Comparison of ENCODE assay signal across 9 mouse cellular contexts in the genomic region with DNA sequence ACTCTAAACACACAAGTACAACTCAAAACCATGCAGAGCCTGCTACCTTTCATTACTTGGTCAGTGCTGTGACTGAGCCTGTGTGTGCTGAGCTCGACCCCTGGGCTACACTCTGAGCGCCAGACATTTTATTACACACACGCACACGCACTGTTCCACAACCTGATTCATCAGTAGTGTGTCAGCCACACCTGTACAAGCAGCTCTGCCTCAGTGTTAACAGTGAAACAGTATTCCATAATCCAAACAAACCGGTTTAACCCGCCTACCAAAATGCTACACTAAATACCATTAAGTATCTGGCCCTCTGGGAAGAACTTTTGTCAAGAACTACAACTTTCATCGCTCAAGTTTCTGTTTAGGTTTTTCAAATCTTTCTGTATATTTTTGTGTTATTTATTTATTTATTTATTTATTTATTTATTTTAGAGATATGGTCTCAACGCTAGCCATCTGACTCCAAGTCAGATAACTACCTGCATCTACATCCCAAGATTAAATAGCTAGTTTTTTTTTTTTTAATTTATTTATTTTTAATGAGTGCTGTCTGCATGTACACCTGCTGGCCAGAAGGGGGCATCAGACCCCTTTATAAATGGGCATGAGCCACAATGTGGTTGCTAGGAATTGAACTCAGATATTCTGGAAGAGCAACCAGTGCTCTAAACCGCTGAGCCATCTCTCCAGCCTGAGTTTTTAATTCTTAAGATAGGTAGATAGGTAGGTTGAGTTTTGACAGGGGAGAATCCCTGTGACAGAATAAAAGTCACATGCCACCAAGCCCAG. TPM values are rescaled to one million over a fixed set of nuclear protein-coding genes. Genes with fewer than 3 reads are reported as not detected.
A peak's percentile ranks its signal among the peaks of the same experiment; 100 is the strongest.
DNase-seq lines count a peak whose midpoint lies in the region; ATAC-seq and TF ChIP-seq lines count a peak whose summit lies in the region.
"Had no signal": no experiment of that assay in that cellular context is flagged by ENCODE, and none has a peak within 500 bp of the region (broad histone marks: within the 10 kb centered on the region; RNA-seq: fewer than 3 reads in every experiment).

No protein-coding gene starts in this region.

- H3K4me2 ChIP-seq in embryonic facial prominence, embryonic 11.5 days (ENCODE audit: low read depth, low read length), result no peak overlapping the region
- H3K4me2 ChIP-seq: embryonic facial prominence, embryonic 13.5 days had no signal

- H3K27me3 ChIP-seq in C2C12 (ENCODE audit: control insufficient read depth, insufficient read depth, insufficient read length), result no peaks in the 10 kb centered on the region
- no peaks in the 10 kb centered on the region for H3K27me3 ChIP-seq in embryonic facial prominence, embryonic 11.5 days (ENCODE audit: control insufficient read depth, insufficient read depth, low read length)
- H3K27me3 ChIP-seq: embryonic facial prominence, embryonic 13.5 days had no signal

- intact Hi-C loops in heart, postnatal 10 days (cut with DNase I), result loop anchor here (2.0 to 5.0 kb wide), 2 partner anchors 118 to 231 kb away; no protein-coding TSS in a partner anchor
- intact Hi-C loops in heart, postnatal 25 days (cut with DNase I), result loop anchor here (1.0 to 10.0 kb wide), 2 partner anchors 118 to 338 kb away; no protein-coding TSS in a partner anchor

- no peak overlapping the region for H3K27ac ChIP-seq in embryonic facial prominence, embryonic 11.5 days (replicated peaks; ENCODE audit: low read depth, low read length)
- H3K27ac ChIP-seq: embryonic facial prominence, embryonic 13.5 days had no signal

- peak; percentile 15 for TF ChIP-seq CTCF in C2C12 (IDR thresholded peaks at IDR 0.05; ENCODE audit: control insufficient read depth, insufficient read depth, insufficient read length)

- H3K79me3 ChIP-seq in C2C12 (ENCODE audit: low read depth), result no peaks in the 10 kb centered on the region

- ATAC-seq in activated CD4-positive, CD25-positive, alpha-beta regulatory T cell, adult 4 months, result peak; percentile 82
- ATAC-seq in embryonic facial prominence, embryonic 11.5 days (replicated peaks; ENCODE audit: insufficient number of reproducible peaks, low FRiP score, low TSS enrichment, low read depth), result no peak

- no peaks in the 10 kb centered on the region for H3K36me3 ChIP-seq in C2C12 (ENCODE audit: control insufficient read depth, insufficient read depth)
- H3K36me3 ChIP-seq in embryonic facial prominence, embryonic 11.5 days (replicated peaks; ENCODE audit: control insufficient read depth, insufficient read depth, low read depth, low read length), result no peaks in the 10 kb centered on the region
- H3K36me3 ChIP-seq: embryonic facial prominence, embryonic 13.5 days had no signal

- peak; percentile 36 to 38 for DNase-seq in heart, postnatal 10 days
- no peak for DNase-seq in heart, postnatal 25 days (ENCODE audit: low spot score)
- DNase-seq in embryonic facial prominence, embryonic 11.5 days (ENCODE audit: low spot score), result peak; percentile 56
- DNase-seq in lung, postnatal 25 days (ENCODE audit: low spot score), result peak; percentile 24
- DNase-seq in layer of hippocampus, adult 11-12 months (ENCODE audit: low spot score), result no peak
- no peak for DNase-seq in spleen, postnatal 4 days (ENCODE audit: low spot score in 2 of 2)

- 60% methylated on average over 9 of the region's 9 CpGs for WGBS in embryonic facial prominence, embryonic 11.5 days

- no peak overlapping the region for H3K9ac ChIP-seq in embryonic facial prominence, embryonic 11.5 days (replicated peaks; ENCODE audit: low read length)
- H3K9ac ChIP-seq: embryonic facial prominence, embryonic 13.5 days had no signal

- no peak overlapping the region for H3ac ChIP-seq in C2C12 (ENCODE audit: control insufficient read depth, insufficient read length, low read depth)

- no peak overlapping the region for H3K4me3 ChIP-seq in C2C12 (ENCODE audit: insufficient read depth, poor library complexity, severe bottlenecking)
- H3K4me3 ChIP-seq in embryonic facial prominence, embryonic 11.5 days (ENCODE audit: low read depth, low read length), result no peak overlapping the region
- H3K4me3 ChIP-seq: embryonic facial prominence, embryonic 13.5 days had no signal

- no peaks in the 10 kb centered on the region for H3K4me1 ChIP-seq in embryonic facial prominence, embryonic 11.5 days (ENCODE audit: control insufficient read depth, insufficient read depth, low read length)
- H3K4me1 ChIP-seq: embryonic facial prominence, embryonic 13.5 days had no signal

- no peaks in the 10 kb centered on the region for H3K79me2 ChIP-seq in C2C12 (ENCODE audit: control insufficient read depth, insufficient read depth)

- no peaks in the 10 kb centered on the region for H3K9me3 ChIP-seq in embryonic facial prominence, embryonic 11.5 days (replicated peaks; ENCODE audit: control insufficient read depth, low read length)
- H3K9me3 ChIP-seq: embryonic facial prominence, embryonic 13.5 days had no signal

TF ChIP-seq in C2C12, 6 proteins besides CTCF, POLR2A, EP300 and RAD21:
- no peak for TF ChIP-seq MYOG (IDR thresholded peaks at IDR 0.05; ENCODE audit: control insufficient read depth, extremely low read depth, insufficient read length)
- TF ChIP-seq MYOD1 (IDR thresholded peaks at IDR 0.05; ENCODE audit: control insufficient read depth, insufficient read length, low read depth), result no peak
- no peak for TF ChIP-seq CEBPB (IDR thresholded peaks at IDR 0.05; ENCODE audit: low read depth)
- no peak for TF ChIP-seq USF1 (IDR thresholded peaks at IDR 0.05; ENCODE audit: low read depth)
- no peak for TF ChIP-seq FOSL1 (IDR thresholded peaks at IDR 0.05; ENCODE audit: insufficient read depth, low read length, poor library complexity, severe bottlenecking)
- TF ChIP-seq MAX (IDR thresholded peaks at IDR 0.05), result no peak

RNA-seq across cellular contexts. Expression of gene Smyd3, which starts 11.1 kb away (rescaled TPM):
- total RNA-seq in heart, postnatal 10 days (2021), result 1 to 10 TPM; 5.8 to 6.7 TPM
- 1 to 10 TPM; 5.6 to 6.0 TPM for total RNA-seq in heart, postnatal 25 days (2021)
- 10.6 TPM for polyA plus RNA-seq in C2C12 (2012; fragmentation: generic; extraction: Trizol)
- polyA plus RNA-seq in activated CD4-positive, CD25-positive, alpha-beta regulatory T cell, adult 4 months (2017; shearing (Covaris generic)), result 10 to 100 TPM; 24.6 to 32.6 TPM
- 26.3 and 26.9 TPM in 2 replicates for polyA plus RNA-seq in embryonic facial prominence, embryonic 11.5 days (2014; fragmentation: Nextera tagmentation; extraction: Ambion mirVana)

RNA-seq across cellular contexts. Expression of gene Tfb2m, which starts 39.3 kb away (rescaled TPM):
- 10 to 100 TPM; 32.5 to 37.9 TPM for total RNA-seq in heart, postnatal 10 days (2021)
- 10 to 100 TPM; 47.2 to 47.9 TPM for total RNA-seq in heart, postnatal 25 days (2021)
- 10.2 TPM for polyA plus RNA-seq in C2C12 (2012; fragmentation: generic; extraction: Trizol)
- 10 to 100 TPM; 20.1 to 27.1 TPM for polyA plus RNA-seq in activated CD4-positive, CD25-positive, alpha-beta regulatory T cell, adult 4 months (2017; shearing (Covaris generic))
- 29.7 and 38.5 TPM in 2 replicates for polyA plus RNA-seq in embryonic facial prominence, embryonic 11.5 days (2014; fragmentation: Nextera tagmentation; extraction: Ambion mirVana)

RNA-seq across cellular contexts. Expression of gene Cnst, which starts 39.4 kb away (rescaled TPM):
- 10 to 100 TPM; 38.6 to 44.9 TPM for total RNA-seq in heart, postnatal 10 days (2021)
- 10 to 100 TPM; 42.8 to 47.2 TPM for total RNA-seq in heart, postnatal 25 days (2021)
- polyA plus RNA-seq in C2C12 (2012; fragmentation: generic; extraction: Trizol), result 7.7 TPM
- polyA plus RNA-seq in activated CD4-positive, CD25-positive, alpha-beta regulatory T cell, adult 4 months (2017; shearing (Covaris generic)), result 10 to 100 TPM; 12.3 to 12.5 TPM
- polyA plus RNA-seq in embryonic facial prominence, embryonic 11.5 days (2014; fragmentation: Nextera tagmentation; extraction: Ambion mirVana), result 20.1 and 21.4 TPM in 2 replicates

Comparison
In these comparisons a context has a peak if more than half of its experiments do, and no peak if none do; other contexts are left out.
1. DNase-seq: peak in heart, postnatal 10 days (2 of 2), embryonic facial prominence, embryonic 11.5 days (single experiment) and lung, postnatal 25 days (single experiment); none in heart, postnatal 25 days (single experiment), layer of hippocampus, adult 11-12 months (single experiment) and spleen, postnatal 4 days (0 of 2).